Mouse (Mus musculus): ENCODE results near the gene Samd4b.

- TF ChIP-seq CTCF (IDR thresholded peaks at IDR 0.05; ENCODE audit: low read depth) (no peak), EP300 (IDR thresholded peaks at IDR 0.05; ENCODE audit: low read depth) (no peak)
Observed at GRCm38 (mm10) chr7:28375176-28375921, 222.6 kb downstream of the Samd4b start.
